Mouse (Mus musculus) natural killer cell, adult 2 months (primary cell): ENCODE results near the gene Tmem159.

Source experiments
- DNase-seq, 2 experiments: peaks; one replicate each; pipeline ENCODE4 v3.0.0; 2022; ENCODE audit warnings: low spot score in 2 of 2

Tmem159 gene

DNA sequence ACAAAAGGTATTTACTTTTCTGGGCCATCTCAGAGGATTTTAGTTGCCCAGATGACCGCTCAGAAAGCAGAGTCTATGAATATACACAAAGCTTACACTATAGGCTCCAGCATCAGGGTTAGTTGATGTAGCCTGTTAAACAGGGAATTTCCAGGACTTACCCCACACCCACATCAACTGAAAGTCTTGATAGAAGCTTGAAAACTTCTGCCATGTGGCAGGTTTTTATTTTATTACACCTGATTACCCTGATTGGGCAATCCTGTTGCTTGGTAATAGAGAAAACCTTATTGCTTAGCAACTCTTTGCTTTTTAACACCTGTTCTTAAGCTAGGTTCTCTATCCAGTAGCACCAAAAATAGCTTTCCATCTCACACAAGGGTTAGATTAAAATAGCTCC lies 40.6 kb downstream of the Tmem159 start:
- no peak for DNase-seq

DNA sequence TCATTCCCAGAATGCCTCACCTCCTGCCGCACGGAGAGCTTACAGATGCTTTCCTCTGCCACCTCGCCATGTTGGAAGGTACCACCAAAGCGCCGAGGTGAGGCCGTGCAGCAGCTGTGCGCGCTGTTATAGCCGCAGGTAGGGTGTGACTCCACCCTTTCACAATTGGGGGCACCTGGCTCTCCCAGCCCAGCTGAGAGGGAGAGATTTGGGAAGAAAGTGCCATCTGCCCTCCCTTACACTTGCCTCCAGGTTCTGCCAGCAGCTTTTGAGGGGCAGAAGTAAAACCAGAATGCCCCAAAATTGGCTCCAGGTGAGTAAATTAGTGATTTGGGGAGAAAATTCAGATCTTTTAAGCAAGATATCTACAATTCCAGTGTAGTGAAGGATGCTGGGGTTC lies 43.0 kb downstream of the Tmem159 start, which contains the start of gene Zp2:
Gene Zp2 (minus strand): TSS at position 101 of the 400 bp plus-strand sequence.
- DNase-seq: no peak

DNA sequence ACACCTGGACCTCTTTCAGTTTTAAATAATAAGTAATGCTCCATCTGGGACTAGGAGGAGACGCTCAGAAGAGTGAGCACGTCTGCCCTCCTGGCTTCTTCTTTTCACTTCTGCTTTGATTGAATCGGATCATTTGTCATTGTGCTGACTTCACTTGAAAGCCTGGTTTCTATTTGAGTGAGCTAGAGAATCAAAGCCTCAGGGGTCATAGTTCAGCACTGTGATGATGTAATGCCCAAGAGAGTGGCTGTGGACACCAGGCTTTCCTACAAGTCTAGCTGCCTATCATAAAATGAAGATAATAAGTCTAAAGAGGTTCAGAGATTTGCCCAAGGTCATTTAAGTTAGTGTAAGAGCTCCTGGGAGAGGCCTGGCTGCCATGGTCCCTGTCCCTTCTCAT lies 48.1 kb downstream of the Tmem159 start:
- no peak for DNase-seq

DNA sequence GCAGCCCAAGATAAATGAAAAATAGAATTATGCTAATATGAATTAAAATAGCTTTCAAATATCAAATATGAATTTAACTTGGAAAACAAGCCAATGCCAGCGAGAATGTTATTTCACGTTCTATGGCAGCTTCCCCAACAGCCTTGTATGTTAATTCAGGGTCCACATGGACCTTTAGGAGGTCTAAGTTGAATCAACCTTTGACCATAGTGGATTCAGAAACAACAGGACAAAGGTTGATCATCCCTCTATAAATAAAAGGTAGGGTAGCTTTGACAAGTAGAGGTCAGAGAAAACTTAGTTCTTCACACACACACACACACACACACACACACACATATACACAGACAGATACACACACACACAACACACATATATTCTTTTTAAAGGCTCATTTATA lies 48.7 kb downstream of the Tmem159 start:
- no peak for DNase-seq

DNA sequence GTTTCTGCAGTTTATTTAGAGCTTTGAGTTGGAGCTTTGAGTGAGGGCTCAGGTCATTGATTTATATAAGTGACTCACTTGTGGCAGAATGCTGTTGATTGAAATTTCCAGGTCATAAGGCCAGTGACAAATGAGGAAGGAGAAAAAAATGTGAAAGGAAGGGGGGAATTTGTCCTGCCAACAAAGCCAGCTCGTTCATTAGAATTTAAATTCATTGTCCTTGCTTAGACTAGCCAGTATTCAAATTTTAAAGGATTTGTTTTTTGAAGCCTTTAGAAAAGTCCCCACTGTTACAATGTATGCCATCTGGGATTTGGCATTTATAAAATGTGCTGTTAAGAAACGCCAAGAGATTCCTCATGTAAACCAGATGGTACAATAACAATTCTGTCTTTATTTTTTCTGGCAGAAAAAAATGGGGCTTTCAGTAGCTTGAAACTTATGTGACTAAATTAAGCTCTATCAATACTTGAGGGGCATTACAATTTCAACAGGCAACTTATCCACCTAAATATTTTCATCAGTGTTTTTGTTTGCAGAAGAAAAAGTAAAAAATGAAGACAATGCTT lies 54.8 kb downstream of the Tmem159 start:
- DNase-seq: no peak

DNA sequence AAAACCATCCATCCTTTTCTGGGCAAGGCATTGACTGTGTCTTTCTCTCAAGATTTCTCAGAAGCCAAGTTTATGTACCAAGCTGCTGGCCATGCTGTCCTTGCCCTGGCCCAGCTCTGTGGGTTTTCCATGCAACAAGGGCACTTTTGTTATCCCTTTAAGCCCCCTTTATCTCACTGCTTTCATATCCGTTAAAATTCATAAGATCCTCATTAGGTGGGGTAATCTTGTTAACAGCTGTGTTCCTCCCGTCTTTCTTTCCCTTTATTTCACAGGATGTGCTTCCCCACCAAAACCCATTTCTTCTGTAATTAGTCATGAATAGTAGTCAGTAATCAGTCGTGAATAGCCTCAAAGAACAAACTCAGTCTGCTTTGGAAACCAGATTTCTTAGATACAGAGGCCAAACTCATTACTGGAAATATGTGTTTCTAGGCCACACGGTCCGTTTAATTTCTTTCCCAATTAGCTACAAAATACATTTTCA lies 55.5 kb downstream of the Tmem159 start:
- DNase-seq: no peak

DNA sequence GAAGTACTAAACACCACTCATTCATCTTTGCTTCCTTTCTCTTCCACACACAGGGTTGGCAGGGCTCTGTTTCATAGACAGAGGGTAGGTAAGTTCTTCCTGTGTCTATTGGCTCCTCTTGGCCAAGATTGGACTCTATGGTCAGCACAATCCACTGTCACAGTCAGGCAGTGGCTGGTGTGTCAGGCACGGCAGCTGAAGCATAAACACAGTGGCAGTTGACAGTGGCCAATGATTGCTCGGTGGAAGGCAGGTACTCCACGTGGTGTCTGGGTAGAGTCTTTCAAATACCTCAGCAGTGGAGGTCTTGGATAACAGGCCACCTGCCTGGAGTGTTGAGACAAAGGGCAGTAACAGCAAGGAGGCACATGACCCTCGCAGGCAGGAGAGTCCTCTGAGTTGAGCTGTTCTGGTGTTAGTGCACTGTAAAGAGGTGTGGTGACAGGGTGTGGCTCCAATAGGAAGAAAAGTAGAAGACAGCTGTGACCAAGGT lies 56.0 kb downstream of the Tmem159 start:
- no peak for DNase-seq

DNA sequence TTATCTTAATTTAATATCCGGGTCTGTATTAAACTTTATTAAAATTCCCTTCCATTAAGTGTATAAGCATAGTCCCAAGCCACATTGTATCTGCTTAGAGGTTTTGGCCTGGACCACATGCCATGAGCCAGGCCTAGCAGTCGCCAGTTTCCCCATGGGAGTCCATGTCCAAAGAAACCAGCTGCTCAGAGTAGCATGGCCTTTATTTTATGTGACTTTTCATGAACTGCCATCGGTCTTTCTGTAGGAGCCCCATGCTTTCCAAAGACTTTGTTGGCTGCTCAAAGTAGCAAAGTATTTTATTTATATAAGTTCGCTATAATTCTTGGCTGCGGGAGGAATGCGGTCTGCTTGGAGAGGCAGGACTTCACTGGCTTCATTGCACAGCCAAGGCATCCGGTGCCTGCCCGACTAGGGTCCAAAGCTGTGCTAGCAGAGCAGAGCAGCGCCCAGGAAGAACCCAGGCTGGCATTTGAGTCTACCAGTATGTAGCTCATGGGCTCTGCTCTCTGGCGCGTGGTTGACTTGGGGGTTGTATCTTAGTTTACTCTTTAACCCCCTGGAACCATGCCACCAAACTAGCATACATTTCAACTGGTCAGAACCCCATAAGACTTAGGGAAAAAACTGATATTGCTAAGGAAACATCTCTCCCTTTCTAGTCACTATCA lies 61.6 kb downstream of the Tmem159 start:
- DNase-seq: no peak
